Mouse (Mus musculus): ENCODE measurements around the gene Pirb.

- TF ChIP-seq CTCF (conservative IDR thresholded peaks at IDR 0.05; ENCODE audit: insufficient read depth, insufficient read length, low read depth, low read length): no peak
- no peak for TF ChIP-seq POLR2A (IDR thresholded peaks at IDR 0.05; ENCODE audit: low read depth, low read length)
Observed at GRCm38 (mm10) chr7:3664524-3665214, 55.5 kb downstream of the Pirb start.

Data from kidney, adult 2 months (tissue).